In genomic region chr7:129774261-129774861, GRCm38 (mm10) we compare ENCODE assay signal across 8 mouse cellular contexts.
A peak's percentile ranks its signal among the peaks of the same experiment; 100 is the strongest.
DNase-seq lines count a peak whose midpoint lies in the region; ATAC-seq lines count a peak whose summit lies in the region.

No protein-coding gene starts in this region.

- peaks cover 19% of the 10 kb centered on the region for H3K4me1 ChIP-seq in kidney, embryonic 14.5 days (ENCODE audit: control insufficient read depth, insufficient read depth, low read length)
- peaks cover 12% of the 10 kb centered on the region; the same call in 1 of the 2 replicates for H3K4me1 ChIP-seq in hindbrain, embryonic 11.5 days (replicated peaks; ENCODE audit: control insufficient read depth, insufficient read depth, low read length)
- peaks cover 20% of the 10 kb centered on the region for H3K4me1 ChIP-seq in midbrain, embryonic 14.5 days (ENCODE audit: control insufficient read depth, insufficient read depth, low read length)

- no peaks in the 10 kb centered on the region for H3K27me3 ChIP-seq in kidney, embryonic 14.5 days (ENCODE audit: control insufficient read depth, insufficient read depth, low read length)
- H3K27me3 ChIP-seq in hindbrain, embryonic 11.5 days (ENCODE audit: control insufficient read depth, insufficient read depth, low read length): peaks cover 2% of the 10 kb centered on the region; the same call in 1 of the 2 replicates
- H3K27me3 ChIP-seq in midbrain, embryonic 14.5 days (ENCODE audit: control insufficient read depth, insufficient read depth, low read length): peaks cover 49% of the 10 kb centered on the region

- peak overlapping the region; percentile 35 for H3K4me2 ChIP-seq in kidney, embryonic 14.5 days (replicated peaks; ENCODE audit: low read depth, low read length)
- H3K4me2 ChIP-seq in hindbrain, embryonic 11.5 days (replicated peaks; ENCODE audit: low read depth, low read length): peak overlapping the region; percentile 4; the same call in 1 of the 2 replicates
- H3K4me2 ChIP-seq in midbrain, embryonic 14.5 days (ENCODE audit: low read length): peak overlapping the region; percentile 27

- DNase-seq in kidney, postnatal 14 days: no peak
- DNase-seq in cerebellum, adult 11-12 months: peak; percentile 85
- DNase-seq in hindbrain, embryonic 11.5 days (ENCODE audit: low spot score): peak; percentile 39
- peak; percentile 54 for DNase-seq in midbrain, embryonic 14.5 days
- no peak for DNase-seq in adipocyte (ENCODE audit: low spot score)
- DNase-seq in layer of hippocampus, adult 11-12 months (ENCODE audit: low spot score): no peak
- DNase-seq in right cerebral cortex, adult 2 months (ENCODE audit: low spot score in 2 of 2): no peak

- WGBS in kidney, embryonic 14.5 days: 3% methylated on average over 17 of the region's 17 CpGs
- WGBS in hindbrain, embryonic 11.5 days: 3% methylated on average over 17 of the region's 17 CpGs
- WGBS in midbrain, embryonic 14.5 days: 4% methylated on average over 17 of the region's 17 CpGs

- ATAC-seq in kidney, embryonic 14.5 days (ENCODE audit: low FRiP score, low TSS enrichment): peak; percentile 30; the same call in 1 of the 2 replicates
- ATAC-seq in hindbrain, embryonic 11.5 days (ENCODE audit: low FRiP score): no peak
- no peak for ATAC-seq in midbrain, embryonic 14.5 days (ENCODE audit: low FRiP score, low TSS enrichment)

- H3K9me3 ChIP-seq in kidney, embryonic 14.5 days (ENCODE audit: control insufficient read depth, low read length): no peaks in the 10 kb centered on the region
- no peaks in the 10 kb centered on the region for H3K9me3 ChIP-seq in hindbrain, embryonic 11.5 days (ENCODE audit: control insufficient read depth, low read length)
- no peaks in the 10 kb centered on the region for H3K9me3 ChIP-seq in midbrain, embryonic 14.5 days (ENCODE audit: control insufficient read depth, low read length)

- H3K9ac ChIP-seq in kidney, embryonic 14.5 days (ENCODE audit: low read depth, low read length): 0 out of 2 replicates have a peak overlapping the region, but pooled peaks have one; percentile 18
- no peak overlapping the region for H3K9ac ChIP-seq in hindbrain, embryonic 11.5 days (ENCODE audit: low read depth, low read length)
- H3K9ac ChIP-seq in midbrain, embryonic 14.5 days (replicated peaks; ENCODE audit: low read length): no peak overlapping the region

- peak overlapping the region; percentile 77 for H3K27ac ChIP-seq in kidney, embryonic 14.5 days (ENCODE audit: low read depth, low read length)
- H3K27ac ChIP-seq in hindbrain, embryonic 11.5 days (ENCODE audit: low read depth, low read length): no peak overlapping the region
- H3K27ac ChIP-seq in midbrain, embryonic 14.5 days (replicated peaks; ENCODE audit: low read depth, low read length): no peak overlapping the region

- H3K4me3 ChIP-seq in kidney, embryonic 14.5 days (ENCODE audit: low read length): peak overlapping the region; percentile 7
- no peak overlapping the region for H3K4me3 ChIP-seq in hindbrain, embryonic 11.5 days (ENCODE audit: low read depth, low read length)
- no peak overlapping the region for H3K4me3 ChIP-seq in midbrain, embryonic 14.5 days (replicated peaks; ENCODE audit: low read depth, low read length)

- no peaks in the 10 kb centered on the region for H3K36me3 ChIP-seq in kidney, embryonic 14.5 days (ENCODE audit: control insufficient read depth, insufficient read depth, low read length)
- H3K36me3 ChIP-seq in hindbrain, embryonic 11.5 days (ENCODE audit: control insufficient read depth, insufficient read depth, low read length): no peaks in the 10 kb centered on the region
- H3K36me3 ChIP-seq in midbrain, embryonic 14.5 days (ENCODE audit: control insufficient read depth, insufficient read depth, low read length): no peaks in the 10 kb centered on the region

Comparison
In these comparisons a context has a peak if more than half of its experiments do, and no peak if none do; other contexts are left out.
1. DNase-seq: peak in cerebellum, adult 11-12 months (single experiment), hindbrain, embryonic 11.5 days (single experiment) and midbrain, embryonic 14.5 days (single experiment); none in kidney, postnatal 14 days (single experiment), adipocyte (single experiment), layer of hippocampus, adult 11-12 months (single experiment) and right cerebral cortex, adult 2 months (0 of 2).
2. Peak in every context shown above with its lines, with median percentiles within 50 percentile points of each other: H3K4me2 ChIP-seq.